Mouse (Mus musculus) cerebellum, postnatal 14 days (tissue): Measurements from ENCODE around the gene Otx2.
"Not testable (repeated sequence)": the region's sequence is repeated elsewhere in the genome, so short reads cannot be mapped to it uniquely, and the experiment has no call there.

Source experiments
- DNase-seq, 2 experiments: peaks; one replicate each; pipeline ENCODE4 v3.0.0; 2021; ENCODE audit warnings: mixed read lengths in 2 of 2

Gene Otx2

DNA sequence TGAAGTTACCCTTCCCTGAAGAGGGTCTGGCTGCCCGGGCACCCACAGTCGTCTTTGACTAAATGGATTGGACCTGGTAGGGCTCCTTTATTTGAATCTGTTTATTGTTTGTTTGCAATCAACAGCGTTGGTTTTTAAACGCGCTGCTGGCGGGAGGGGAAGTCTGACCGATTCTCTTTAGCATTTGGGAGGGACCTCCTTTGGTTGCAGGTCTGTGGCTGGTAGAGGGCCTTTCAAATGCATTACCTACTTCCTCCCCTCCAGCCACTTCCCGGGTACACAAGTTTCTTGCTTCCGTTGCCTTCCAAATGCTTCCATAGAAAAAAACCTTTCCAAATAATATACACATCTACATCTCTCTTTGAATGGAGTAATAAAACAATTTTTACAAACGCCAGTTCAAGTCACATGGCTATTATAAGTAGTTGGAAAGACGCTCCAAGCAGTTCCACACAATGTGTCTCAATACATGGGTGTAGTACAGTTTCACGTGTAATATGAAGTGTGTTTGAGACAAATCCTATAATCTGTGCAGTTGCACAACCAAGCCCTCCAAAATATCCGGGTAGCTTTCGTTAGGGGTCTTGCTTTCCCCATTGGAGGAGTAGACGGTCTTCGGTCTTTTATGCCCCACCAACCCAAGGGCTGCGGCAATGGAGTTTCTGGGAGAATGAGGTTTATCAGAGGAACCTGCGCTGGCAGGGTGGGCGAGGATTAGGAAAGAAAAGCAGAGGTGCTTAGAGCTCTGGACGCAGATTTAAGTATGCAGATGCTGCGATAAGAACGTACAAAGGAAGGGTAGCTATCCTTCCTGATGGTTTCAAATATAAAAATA is 19.7 kb downstream of the Otx2 start:
- DNase-seq: no peak

GRCm38 (mm10) chr14:48653081-48653480 is 20.5 kb downstream of the Otx2 start:
- DNase-seq: no peak

- no peak for DNase-seq
Observed at GRCm38 (mm10) chr14:48652256-48652655, 21.4 kb downstream of the Otx2 start.

GRCm38 (mm10) chr14:48651471-48652211 is 22.0 kb downstream of the Otx2 start:
- peak in 1 of 2 experiments; percentile 40 for DNase-seq

GRCm38 (mm10) chr14:48641462-48642395 is 31.9 kb downstream of the Otx2 start:
- peak; percentile 68 to 83 for DNase-seq

DNA sequence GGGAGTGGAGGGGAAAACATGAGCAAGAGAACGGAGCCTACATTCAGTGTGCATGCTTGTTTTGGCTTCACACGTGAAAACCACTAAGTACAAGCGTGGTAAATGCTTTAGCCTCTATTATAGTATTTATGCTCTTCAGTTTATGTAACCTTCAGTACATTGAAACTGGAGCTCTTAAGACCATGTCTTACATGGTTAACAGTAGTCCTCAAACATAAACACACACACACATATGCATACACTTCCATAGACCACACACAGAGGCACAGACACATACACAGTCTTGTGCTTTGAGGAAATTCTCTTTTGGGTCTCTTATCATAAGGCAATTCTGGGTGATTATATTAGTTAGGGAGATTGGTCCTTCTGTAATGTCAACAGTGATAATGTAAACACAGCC is 40.5 kb downstream of the Otx2 start:
- no peak for DNase-seq

DNA sequence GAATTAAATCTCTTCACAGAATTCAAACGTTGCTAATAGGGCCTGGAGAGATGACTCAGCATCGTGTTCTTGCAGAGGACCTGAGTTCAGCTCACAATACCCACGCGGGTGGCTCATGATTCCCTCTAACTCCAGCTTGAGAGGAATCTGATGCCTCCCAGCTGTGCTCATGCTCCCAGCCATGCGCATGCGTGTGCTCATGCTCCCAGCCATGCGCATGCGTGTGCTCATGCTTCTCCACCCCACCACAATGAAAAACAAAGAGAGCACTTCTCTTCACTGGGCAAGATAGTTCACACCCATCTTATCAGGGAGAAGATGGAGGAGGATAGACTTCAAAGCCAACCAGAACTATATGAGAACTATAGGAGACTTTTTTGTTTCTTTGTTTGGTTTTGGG is 41.3 kb downstream of the Otx2 start:
- no peak for DNase-seq

DNA sequence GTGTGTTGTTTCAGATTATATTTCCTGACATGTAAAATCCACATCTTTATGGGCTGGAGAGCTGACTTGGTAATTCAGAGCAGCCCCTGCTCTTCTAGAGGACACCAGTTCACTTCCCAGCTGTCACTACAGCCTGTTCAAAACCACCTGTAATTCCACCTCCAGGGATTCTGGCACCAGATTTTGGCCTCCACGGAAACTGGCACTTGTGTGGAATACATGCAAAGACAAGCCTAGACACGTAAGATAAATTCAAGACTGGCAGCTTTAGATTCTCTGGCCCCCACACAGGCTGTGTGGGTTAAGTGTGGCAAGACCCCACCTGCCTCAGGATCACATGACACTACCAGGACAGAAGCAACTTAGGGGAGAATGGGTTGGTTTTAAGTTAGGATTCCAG is 42.1 kb downstream of the Otx2 start:
- DNase-seq: peak; percentile 52 to 56

- DNase-seq: no peak
Observed at GRCm38 (mm10) chr14:48629404-48629803, 44.2 kb downstream of the Otx2 start.

DNA sequence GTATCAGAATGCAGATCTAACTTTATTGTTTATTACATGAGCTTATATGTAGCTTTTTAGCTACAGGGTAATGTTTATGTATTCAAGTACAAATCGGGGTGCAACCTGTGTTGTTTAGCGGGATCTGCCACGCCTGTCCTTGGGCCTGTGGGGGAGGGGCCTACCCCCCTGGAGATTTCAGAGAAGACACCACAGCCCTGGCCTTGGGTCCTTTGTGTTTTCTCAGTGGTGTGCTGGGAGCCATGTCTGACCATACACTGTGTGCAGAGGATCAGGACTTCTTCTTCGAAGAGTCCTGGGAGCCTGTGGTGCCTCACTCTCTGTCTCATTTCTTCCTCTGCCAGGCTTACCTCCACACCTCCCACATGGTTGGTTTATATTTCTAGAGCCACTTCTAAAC is 47.3 kb downstream of the Otx2 start:
- DNase-seq: no peak

GRCm38 (mm10) chr14:48625331-48625694 is 48.3 kb downstream of the Otx2 start:
- no peak for DNase-seq

DNA sequence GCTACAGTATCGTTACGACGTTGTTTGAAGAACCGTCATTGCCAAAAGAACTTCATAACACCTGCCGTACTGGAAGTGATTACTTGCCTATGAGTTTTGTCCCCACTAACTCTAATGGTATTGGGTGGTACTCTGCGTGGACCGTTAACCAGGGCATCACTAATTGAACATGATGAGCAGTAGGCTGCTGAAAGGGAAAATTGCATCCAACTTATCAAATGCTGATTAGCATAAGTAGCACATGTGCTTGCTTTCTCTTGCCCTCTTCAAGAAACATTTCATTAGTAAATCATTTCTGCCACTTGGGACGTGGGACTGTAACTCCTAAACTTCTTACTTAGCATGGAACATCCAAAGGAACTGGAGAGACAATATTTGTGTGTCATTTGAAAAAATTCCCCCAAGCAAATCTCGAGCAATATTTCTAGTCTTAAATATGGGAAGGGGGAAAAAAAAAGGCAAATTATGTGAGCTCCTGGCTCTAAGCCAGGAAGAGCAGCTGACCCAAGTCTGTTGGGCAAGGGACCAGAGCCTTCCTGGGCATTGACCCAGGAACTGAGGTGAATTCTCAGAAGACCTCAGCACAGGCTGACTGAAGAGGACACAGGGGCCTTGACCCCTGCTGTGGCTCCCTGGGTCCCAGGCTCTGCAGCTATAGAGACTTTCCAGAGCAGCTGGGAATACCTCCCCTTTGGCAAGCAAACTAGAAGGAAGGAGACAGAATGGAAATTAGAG is 48.9 kb downstream of the Otx2 start:
- DNase-seq: peak; percentile 89 to 93

DNA sequence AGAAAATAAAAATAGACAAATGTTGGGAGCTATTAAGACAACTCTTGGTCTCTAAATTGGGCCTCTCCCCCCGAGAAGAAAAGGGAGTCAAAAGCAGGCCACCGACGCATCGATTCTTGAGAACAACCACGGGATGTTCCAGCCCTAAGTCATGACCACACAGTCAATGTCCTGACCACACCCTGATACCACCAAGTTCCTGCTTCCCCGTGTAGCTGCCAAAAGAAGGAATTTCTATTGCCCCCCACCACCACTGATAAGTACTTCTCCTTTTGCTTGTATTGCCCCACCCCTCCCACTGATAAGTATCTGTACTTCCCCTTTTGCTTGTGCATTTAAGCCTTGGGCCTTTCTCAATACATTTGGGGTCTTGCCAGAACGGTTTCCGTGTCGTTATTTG is 50.9 kb downstream of the Otx2 start:
- not testable (repeated sequence) for DNase-seq

- peak; percentile 15 to 21 for DNase-seq
Observed at GRCm38 (mm10) chr14:48616361-48616760, 57.3 kb downstream of the Otx2 start.

- DNase-seq: peak; percentile 58 to 63
Observed at GRCm38 (mm10) chr14:48608641-48609310, 64.8 kb downstream of the Otx2 start.
